Mouse (Mus musculus) gastrocnemius, postnatal 14 days (tissue): Measurements from ENCODE around the gene Dgkq. TPM values are rescaled to one million over a fixed set of nuclear protein-coding genes. Genes with fewer than 3 reads are reported as not detected.
"Not testable (repeated sequence)": the region's sequence is repeated elsewhere in the genome, so short reads cannot be mapped to it uniquely, and the experiment has no call there.

Source experiments
- DNase-seq: peaks from one replicate; pipeline ENCODE4 v3.0.0; 2021; ENCODE audit warnings: mixed read lengths
- intact Hi-C: fragments of 180-260 bp; cut with DNase I; formaldehyde crosslinking; loops from one replicate; pipeline ENCODE4 v1.15.1; 2025; ENCODE audit warnings: low total_unique reads
- total RNA-seq, 2 experiments: library from RNA; stranded (reverse); gene quantifications; 2 replicates each; pipeline ENCODE4 v1.2.3; 2021

The Dgkq gene
- total RNA-seq, 2 experiments from 2014 or later: 4.5 to 5.2 TPM

DNA sequence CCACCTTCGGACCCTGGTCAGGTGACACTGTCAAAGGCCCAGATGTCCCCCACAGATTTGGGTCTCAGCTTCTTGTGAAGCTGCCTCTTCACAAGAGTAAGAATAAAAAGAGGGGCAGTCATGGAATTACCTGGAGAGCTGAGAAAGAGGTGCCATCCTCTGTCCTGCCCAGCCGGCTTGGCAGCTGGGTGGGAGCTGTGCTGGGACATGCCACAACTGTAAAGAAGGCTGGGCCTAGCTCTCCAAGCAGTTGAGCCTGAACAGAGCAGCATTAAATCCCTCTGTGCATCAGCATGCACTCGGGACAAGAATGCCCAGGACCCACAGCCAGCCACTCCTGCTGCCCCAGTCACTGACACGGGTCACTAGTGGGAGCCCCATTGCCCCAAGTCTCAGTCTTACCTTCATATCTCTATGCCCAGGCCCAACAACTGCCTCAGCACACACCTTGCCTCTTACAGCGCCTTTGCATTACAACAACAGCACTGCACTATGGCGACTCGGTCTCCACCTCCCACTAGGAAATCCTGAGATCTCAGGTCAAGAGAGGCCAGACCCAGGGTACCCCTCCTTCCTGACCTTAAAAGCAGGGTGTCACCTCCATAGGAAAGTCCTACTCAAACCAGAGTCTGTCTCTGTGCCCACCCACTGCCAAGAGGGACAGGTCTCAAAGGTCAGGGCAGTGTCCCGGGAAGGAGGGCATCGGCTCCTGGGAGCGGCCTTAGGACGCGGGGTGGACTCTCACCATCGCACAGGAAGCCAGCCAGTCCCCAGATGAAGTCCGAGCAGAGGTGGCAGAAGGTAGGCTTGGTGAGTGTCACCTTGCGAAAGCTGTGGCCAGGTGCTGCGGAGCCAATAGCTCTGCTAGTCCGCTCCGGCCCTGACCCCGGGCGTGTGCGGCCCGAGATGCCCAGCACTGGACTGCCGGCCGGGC is 9.5 kb downstream of the Dgkq start, which contains the start of gene Idua:
Gene Idua (plus strand): TSS at position 634 of the 934 bp plus-strand sequence.
- intact Hi-C loops: no loop called here
- no peak for DNase-seq

DNA sequence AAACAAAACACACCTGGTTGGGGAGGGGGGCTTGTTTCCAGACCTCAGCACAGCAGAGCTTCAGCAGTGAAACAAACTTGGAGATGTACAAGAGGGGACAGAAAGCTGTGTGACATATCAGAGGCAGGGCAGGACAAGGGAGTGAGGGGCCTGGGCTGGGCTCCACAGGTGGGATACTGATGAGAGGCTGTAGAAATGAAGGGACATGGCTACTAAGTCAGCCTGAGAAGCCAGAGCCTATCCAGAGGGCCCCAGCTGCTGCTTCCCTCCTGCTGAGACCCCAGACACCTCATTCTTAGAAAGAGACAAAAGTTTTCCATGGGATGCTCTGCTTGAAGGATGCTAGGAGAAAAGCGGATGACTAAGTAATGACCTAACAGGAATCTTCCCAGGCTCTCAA is 10.9 kb downstream of the Dgkq start:
- no peak for DNase-seq
- intact Hi-C loops: no loop called here

DNA sequence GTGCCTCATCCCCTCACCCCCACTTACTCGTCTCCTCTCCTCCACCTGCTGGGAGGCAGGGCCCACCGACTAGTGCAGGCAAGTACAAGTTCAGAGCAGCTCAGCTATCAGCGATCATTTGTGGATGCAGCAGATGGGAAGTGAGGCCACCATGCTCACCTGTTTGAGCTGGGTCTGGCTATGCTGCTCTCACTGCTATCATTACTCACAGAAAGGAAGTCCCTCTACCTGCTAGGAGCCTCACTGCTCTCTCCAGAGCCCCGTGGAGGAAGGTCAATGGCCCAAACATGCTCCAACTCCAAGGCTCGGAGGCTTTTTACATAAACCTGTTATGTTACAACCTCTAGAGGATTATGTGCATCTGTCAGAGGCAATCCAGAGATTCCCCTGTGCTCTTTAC is 12.1 kb downstream of the Dgkq start:
- intact Hi-C loops: no loop called here

DNA sequence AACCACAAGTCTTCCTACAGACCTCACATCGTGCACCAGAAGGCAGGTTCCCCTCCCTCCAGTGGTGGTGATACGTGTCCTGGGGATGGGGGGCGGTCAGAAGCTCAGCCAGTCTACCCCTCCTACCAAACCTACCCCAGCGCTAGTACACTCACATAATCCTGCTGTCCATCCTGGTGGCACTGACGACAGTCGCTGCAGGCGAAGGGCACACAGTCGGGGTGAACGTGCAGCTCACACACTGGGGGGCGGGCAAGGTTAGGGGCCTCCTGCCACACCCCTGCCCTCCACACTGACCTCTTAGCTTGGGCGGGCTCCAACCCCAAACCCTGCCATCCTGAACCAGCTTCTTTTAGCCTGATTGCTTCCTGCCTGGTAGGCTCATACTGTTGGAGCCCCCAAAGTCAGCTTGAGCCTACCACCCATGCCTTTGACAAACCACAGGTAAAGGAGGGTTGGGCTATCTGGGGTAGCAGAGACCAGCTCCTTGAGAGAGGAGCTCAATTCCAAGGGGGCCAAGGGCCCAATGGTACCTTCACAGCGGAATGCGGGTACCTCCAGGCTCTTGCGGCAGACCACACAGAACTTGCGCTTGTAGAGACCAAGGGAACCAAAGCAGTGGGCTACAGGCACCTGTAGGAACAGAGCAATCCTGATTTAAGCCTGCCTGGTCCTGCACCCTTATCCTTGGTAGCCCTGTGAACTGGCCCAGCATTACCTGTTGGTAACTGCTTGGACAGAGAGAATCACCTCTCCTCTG is 13.4 kb downstream of the Dgkq start:
- DNase-seq: no peak
- intact Hi-C loops: no loop called here

More for the DNA sequence above, 12.1 kb downstream of the Dgkq start:
- DNase-seq: no peak

DNA sequence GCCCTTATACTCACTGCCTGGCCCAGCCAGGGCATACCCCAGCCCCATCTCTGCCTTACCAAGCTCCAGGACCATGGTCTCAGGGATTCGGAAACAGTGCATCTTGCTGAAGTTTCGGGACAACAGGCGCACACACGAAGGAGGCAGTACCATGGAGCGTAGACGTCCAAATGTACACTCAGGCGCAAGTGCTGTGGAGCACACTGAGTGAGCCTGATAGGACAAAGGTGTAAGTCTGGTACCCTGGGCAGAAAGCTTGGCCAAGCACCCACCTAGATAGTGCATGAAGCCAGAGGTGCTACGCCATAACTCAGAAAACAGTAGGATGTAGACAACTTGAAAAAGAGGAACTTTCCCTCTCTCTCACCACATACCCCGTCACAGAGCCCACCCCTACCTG is 14.1 kb downstream of the Dgkq start:
- no peak for DNase-seq
- intact Hi-C loops: no loop called here

DNA sequence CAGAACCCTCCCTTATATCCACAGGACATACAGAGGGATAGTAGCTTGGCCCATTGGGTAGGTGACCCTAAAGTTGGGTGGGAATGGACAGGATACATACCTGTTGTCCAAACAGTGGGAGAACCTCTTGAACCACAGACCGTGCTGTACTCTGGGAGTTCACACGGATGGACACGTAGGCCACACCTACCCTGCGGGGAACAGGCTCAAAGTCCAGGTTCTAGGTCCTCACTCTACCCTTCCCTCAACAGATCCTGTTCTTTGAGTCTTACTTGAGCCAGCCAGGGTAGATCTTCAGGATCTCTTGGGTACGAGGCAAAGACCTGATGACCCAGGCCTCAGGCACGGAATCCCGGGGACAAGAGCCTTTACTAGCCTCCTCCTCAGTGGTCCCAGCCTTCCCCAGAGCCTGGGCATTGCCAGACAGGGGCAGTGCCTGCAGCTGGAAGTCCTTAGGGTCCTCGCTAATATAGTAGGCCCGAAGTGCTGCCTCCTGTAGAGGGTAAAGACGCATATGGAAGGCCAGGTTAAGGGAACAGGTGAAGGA is 15.0 kb downstream of the Dgkq start:
- intact Hi-C loops: loop anchor here (5.0 kb wide), 1 partner anchor 227 kb away; no protein-coding TSS in a partner anchor
- DNase-seq: no peak

DNA sequence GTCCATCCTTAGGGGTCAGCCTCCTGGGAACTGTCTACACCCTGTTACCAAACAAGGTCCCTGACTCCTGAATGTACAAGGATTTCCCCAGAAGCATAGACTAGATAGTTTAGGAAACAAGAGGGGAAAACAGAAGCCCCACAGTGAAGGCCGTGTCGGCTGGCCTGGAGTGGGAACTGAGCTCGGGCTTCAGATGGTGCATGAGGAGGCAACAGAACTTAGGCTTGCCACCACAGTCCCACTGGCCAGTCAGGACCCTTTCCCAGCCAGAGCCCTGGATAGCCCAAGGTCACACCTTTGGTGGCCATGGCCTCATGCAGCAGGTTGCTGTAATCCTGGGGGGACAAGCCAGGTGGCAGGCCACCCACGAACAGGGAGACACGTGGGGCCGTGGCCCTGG is 16.1 kb downstream of the Dgkq start:
- no peak for DNase-seq
- intact Hi-C loops: loop anchor here (5.0 kb wide), 1 partner anchor 226 kb away; no protein-coding TSS in a partner anchor

DNA sequence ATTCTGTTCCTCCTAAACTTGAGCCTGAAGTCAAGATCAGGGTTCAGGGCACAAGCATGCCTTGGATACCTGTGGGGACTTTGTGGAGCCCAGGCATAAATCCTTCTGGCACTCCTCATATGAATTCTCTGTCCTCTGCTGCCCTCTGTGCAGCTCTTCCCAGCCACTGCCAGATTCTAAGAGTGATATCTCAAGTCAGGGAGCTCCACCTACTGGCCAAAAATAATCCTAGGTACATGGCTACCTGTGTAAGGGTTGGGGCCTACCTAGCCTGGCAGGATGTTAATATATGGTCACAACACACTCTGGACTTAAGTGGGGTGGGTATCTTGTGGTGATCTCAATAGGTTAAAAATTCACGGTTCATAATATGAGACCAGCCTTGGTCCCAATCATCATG is 17.6 kb downstream of the Dgkq start:
- intact Hi-C loops: loop anchor here (5.0 kb wide), 1 partner anchor 225 kb away; no protein-coding TSS in a partner anchor
- DNase-seq: no peak

DNA sequence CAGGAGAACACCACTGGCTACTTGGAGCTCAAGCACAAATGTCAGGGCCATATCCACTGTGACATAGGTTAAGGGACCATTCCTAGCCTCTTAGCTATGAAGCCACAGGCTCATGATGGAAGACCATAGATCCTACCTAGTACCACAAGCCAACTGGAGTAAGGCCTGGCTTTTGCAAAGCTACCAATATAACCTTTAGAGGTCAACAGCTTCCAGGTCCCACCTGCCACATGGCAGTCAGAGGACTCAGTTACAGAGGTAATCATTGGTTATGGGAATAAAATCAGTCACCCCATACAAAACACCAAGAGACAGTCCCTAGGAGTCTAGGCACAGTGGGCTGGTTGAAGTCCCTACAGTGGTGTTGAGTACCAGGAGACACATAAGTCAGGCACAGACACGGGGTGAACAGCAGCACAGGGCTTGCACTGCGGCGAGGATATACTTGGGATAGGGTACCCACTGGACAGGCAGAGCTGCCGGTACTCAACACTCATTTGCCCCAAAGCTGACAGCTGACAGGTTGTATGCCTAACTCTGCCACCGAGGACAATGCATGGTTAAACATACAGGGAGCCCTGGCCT is 18.2 kb downstream of the Dgkq start:
- no peak for DNase-seq
- intact Hi-C loops: loop anchor here (5.0 kb wide), 1 partner anchor 224 kb away; no protein-coding TSS in a partner anchor

DNA sequence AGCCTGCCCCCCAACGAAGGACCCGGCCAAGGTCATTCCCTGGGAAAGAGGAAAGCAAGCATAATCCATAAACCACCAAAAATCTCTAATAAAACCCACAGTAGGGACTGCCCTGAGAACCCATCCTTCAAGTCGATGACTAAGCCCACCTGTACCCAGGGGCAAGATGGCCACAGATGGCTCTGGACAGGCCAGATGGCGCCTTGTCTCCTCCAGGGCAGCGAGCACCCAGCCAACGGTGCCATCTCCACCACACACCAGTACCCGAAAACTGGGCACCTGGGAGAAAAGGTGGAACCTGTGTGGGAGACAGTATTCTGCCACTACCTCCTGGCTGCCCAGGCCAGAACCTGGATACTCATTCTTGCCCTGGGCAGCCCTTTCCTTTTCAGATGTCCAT is 19.1 kb downstream of the Dgkq start:
- intact Hi-C loops: loop anchor here (5.0 kb wide), 1 partner anchor 223 kb away; no protein-coding TSS in a partner anchor
- no peak for DNase-seq

DNA sequence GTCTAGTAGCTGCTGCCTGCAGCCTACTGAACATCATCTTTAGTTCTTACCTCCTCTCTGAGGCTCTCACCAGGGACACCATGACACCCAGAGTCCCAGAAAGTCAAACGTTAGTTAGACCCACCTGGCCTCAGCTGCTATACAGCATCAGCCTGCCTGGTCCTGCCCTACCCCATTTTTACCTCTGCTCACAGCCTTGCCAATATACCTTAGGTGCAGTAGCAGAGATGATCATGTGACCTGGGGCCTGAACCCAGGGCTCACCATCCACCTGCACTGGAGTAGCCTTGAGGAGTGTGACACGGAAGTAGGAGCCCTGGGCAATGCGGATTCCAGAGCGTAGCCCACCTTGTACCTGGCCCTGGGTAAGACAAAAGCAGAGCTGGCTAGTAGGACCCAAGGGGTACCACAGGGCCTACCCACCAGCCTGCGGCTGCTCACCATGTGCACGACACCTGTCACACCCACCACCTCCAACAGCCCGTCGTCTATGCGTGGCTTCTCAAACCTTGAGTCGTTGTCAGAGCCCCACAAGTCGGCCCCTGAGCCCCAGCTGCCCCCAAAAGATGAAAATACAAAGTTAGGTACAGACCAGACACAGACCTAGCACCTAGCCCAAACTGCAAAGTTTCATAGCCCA is 20.4 kb downstream of the Dgkq start:
- intact Hi-C loops: loop anchor here (10.0 kb wide), 1 partner anchor 284 kb away; the partner anchor contains the start of gene Gm42517
- DNase-seq: no peak

DNA sequence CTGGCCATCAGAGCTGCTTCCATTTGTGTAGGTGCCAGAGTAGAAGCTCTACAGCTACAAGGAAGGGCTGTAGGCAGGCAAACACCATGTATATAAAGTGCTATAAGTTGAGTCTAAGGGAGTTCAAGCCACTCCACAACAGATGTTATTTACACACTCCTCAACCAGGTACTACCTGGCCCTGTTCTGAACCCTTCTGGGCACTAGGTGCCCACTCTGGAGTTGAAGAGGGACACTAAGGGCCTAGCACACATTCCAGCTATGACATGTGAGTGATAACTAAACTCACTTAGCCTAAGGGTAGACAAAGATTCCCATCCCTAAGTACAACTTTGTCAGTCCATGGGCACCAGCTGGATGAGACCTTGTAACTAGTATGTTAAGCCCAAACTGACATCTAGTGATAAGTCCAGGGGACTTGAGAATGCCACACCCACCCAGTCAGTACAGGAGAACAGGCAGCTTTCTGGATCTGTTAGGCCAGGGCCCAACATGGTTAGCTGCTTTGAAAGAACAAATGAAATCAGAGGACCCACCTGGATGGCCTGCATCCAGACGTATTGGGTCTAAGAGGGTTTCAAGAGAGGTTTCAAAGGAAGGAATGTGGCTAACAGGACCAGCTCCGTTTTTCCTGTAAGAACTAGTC is 21.5 kb downstream of the Dgkq start:
- DNase-seq: no peak
- intact Hi-C loops: loop anchor here (10.0 kb wide), 1 partner anchor 283 kb away; the partner anchor contains the start of gene Gm42517

DNA sequence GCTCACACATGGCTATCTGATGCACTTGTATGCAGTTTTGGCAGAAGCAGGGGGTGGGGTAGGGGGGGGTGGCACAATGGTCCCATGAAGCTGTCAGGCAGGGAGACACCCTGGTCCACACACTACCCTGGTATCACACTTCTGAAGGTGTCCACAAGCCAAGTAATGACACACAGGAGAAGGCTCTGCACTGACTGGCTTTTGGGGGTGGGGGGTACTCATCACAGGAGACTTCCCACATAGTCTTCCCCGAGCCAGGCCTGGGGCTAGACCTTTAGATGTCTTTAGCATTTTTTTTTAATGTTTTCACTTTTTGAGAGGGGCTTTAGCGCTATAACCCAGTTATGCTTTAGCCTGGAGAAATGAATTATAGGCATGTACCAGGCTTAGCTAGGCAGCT is 22.2 kb downstream of the Dgkq start:
- DNase-seq: no peak
- intact Hi-C loops: loop anchor here (10.0 kb wide), 1 partner anchor 283 kb away; the partner anchor contains the start of gene Gm42517

DNA sequence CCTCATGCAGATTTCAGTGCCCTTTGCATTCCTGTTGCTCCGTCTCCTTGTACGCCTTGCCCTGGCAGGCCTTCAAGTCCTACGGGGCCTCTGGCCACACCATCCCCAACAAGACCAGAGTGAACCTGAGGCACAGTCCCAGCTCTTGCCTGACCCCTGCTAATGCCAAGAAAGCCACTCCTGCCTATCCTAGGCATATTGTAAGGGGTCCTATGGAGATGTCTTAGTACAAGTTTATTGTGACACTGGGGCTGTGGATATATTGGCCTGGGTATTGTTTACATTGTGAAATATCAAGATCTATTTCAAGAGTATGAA is 23.2 kb downstream of the Dgkq start:
- DNase-seq: no peak
- intact Hi-C loops: loop anchor here (10.0 kb wide), 1 partner anchor 282 kb away; the partner anchor contains the start of gene Gm42517

DNA sequence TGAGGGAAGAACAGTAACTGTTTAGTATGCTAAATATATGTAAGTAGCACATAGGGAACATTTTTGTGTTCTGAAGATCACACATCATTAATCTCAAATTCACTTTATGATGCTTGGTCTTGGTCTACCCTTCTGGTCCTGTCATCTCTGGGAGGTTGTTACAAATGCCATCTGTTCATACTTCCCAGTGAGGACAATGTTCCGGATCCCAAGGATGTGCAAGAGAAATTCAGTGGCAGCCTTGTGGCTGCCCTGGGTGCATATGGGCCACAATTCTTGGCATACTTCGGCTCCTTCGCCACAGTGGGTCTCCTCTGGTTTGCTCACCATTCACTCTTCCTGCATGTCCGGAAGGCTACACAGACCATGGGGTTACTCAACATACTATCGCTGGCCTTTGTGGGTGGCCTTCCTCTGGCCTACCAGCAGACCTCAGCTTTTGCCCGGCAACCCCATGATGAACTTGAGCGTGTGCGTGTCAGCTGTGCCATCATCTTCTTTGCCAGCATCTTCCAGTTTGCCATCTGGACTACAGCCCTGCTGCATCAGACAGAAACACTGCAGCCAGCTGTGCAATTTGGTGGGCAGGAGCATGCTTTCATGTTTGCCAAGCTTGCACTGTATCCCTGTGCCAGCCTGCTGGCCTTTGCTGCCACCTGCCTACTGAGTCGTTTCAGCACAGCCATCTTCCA is 23.7 kb downstream of the Dgkq start:
- intact Hi-C loops: loop anchor here (10.0 kb wide), 1 partner anchor 281 kb away; the partner anchor contains the start of gene Gm42517
- DNase-seq: peak; percentile 56

DNA sequence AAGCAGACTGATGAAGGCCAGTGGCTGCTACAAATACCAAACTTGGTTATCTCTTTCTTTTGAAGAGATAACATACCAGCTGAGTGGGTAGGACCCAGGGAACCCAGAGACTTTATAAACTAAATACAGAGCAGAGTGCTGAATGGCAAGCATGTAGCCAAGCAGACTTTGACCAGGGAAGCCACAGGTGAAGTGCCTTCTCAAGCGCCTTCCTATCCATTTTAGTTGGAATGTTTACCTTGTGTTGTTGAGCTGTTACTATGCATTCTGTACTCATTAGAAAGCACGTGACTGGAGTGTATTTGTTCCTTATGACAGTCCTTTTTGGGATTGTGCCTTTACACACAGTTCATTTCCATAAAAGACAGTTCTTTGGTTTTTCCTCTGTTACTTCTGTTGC is 25.8 kb downstream of the Dgkq start:
- intact Hi-C loops: loop anchor here (10.0 kb wide), 1 partner anchor 279 kb away; the partner anchor contains the start of gene Gm42517
- DNase-seq: no peak

DNA sequence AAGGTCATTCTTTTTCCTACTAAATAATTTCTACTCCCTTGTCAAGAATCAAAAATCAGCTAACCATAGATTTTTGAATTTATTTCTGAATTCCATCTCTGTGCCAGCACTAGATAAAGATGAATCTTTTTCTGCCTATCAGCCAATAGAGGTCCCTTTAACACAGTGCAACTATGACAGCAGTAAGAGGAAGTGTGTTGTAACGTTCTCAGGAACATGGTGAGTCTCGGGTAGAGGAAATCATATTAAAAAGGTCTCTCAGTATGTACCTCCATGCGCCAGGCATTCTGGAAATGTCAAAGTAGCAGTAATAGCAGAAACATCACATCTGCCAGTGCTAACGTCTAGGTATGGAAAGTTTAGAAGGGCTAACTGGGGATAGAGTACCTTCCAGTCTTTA is 33.3 kb downstream of the Dgkq start:
- no peak for DNase-seq

DNA sequence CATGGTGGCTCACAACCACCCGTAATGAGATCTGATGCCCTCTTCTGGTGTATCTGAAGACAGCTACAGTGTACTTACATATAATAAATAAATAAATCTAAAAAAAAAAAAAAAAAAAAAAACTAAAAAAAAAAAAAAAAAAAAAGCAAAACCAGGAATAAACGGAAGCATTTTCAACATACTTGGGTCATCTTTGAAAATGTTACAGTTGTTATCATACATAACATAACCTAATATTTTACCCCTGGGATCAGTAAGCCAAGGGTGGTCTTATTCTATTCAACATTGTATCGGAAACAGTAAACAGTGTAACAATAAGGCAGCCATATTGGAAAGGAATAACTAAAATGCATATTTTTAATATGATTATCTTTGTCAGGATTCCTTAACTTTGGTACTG is 35.4 kb downstream of the Dgkq start:
- DNase-seq, intact Hi-C loops: not testable (repeated sequence)

More for the DNA sequence above, 33.3 kb downstream of the Dgkq start:
- intact Hi-C loops: no loop called here
